Mouse (Mus musculus) thymus, adult 2 months (tissue): Measurements from ENCODE around the gene Clpx. TPM values are rescaled to one million over a fixed set of nuclear protein-coding genes. Genes with fewer than 3 reads are reported as not detected.

Experiments
- DNase-seq: peaks from one replicate; pipeline ENCODE4 v3.0.0; 2021
- H3K27ac ChIP-seq: fragments of 200-500 bp; 2 replicates; pipeline ENCODE4 v1.5.1; 2012; ENCODE audit warnings: low read length, control low read depth; ENCODE audit not compliant: control insufficient read depth, insufficient read depth
- H3K27me3 ChIP-seq: fragments of 200-500 bp; 2 replicates; pipeline ENCODE4 v1.6.1; 2012; ENCODE audit warnings: mild to moderate bottlenecking, low read length, moderate library complexity, mixed read lengths; ENCODE audit not compliant: control insufficient read depth, insufficient read depth
- H3K36me3 ChIP-seq: fragments of 200-500 bp; 2 replicates; pipeline ENCODE4 v1.6.1; 2012; ENCODE audit warnings: mild to moderate bottlenecking, low read length, moderate library complexity; ENCODE audit not compliant: control insufficient read depth, insufficient read depth
- H3K4me1 ChIP-seq: fragments of 200-500 bp; replicated peaks from 2 replicates; pipeline ENCODE4 v1.6.1; 2012; ENCODE audit warnings: low read length; ENCODE audit not compliant: control insufficient read depth, insufficient read depth
- H3K4me3 ChIP-seq: fragments of 200-500 bp; 2 replicates; pipeline ENCODE4 v1.5.1; 2012; ENCODE audit warnings: mild to moderate bottlenecking, low read length, control low read depth, moderate library complexity; ENCODE audit not compliant: control insufficient read depth, insufficient read depth
- CTCF ChIP-seq: fragments of 200-500 bp; IDR thresholded peaks from 2 replicates; pipeline ENCODE4 v1.5.1; 2012; ENCODE audit warnings: mild to moderate bottlenecking, control low read depth, low read length, moderate library complexity, borderline replicate concordance; ENCODE audit not compliant: control insufficient read depth, poor library complexity, insufficient read depth; ENCODE audit errors: extremely low read depth
- POLR2A ChIP-seq: fragments of 200-500 bp; IDR thresholded peaks from 2 replicates; pipeline ENCODE4 v1.6.1; 2012; ENCODE audit warnings: mild to moderate bottlenecking, low read length, control low read depth, moderate library complexity; ENCODE audit not compliant: control insufficient read depth, poor library complexity, insufficient read depth; ENCODE audit errors: extremely low read depth
- WGBS: fragments of 180-500 bp; shearing (Covaris S2); methylation state at CpG from one replicate; pipeline ENCODE4 v1.1.7; 2018; 5-methylcytosine and 5-hydroxymethylcytosine counted together
- polyA plus RNA-seq: library from polyadenylated mRNA; depleted of rRNA; stranded (reverse); fragments of >200 nt; gene quantifications from 2 replicates; pipeline ENCODE4 v1.2.3, GENCODE M21; 2012

Gene Clpx
- polyA plus RNA-seq, 1 experiment, result 10.1 TPM

- no peaks in the 10 kb centered on the region for H3K27me3 ChIP-seq
- H3K36me3 ChIP-seq, result peaks cover 49% of the 10 kb centered on the region
- no peak for DNase-seq
These were observed 5.6 kb downstream of the Clpx start for GRCm38 (mm10) chr9:65299650-65300049.

GRCm38 (mm10) chr9:65302327-65302983, 8.4 kb downstream of the Clpx start:
- 98% methylated on average over 4 of the region's 4 CpGs for WGBS
- no peak for DNase-seq
- TF ChIP-seq POLR2A (no peak), CTCF (no peak)
- no peak overlapping the region for H3K27ac ChIP-seq
- H3K36me3 ChIP-seq, result peaks cover 57% of the 10 kb centered on the region
- H3K4me1 ChIP-seq, result no peaks in the 10 kb centered on the region
- no peaks in the 10 kb centered on the region for H3K27me3 ChIP-seq
- no peak overlapping the region for H3K4me3 ChIP-seq

More at GRCm38 (mm10) chr9:65299650-65300049, 5.6 kb downstream of the Clpx start:
- Histone ChIP-seq H3K27ac (no peak overlapping the region), H3K4me1 (peaks cover 4% of the 10 kb centered on the region; the same call in 1 of the 2 replicates), H3K4me3 (no peak overlapping the region)
- WGBS, result 99% methylated on average over 7 of the region's 7 CpGs
- TF ChIP-seq POLR2A, result no peak
- TF ChIP-seq CTCF, result no peak

- H3K27ac ChIP-seq, result no peak overlapping the region
- H3K36me3 ChIP-seq, result peaks cover 62% of the 10 kb centered on the region
- no peaks in the 10 kb centered on the region for H3K27me3 ChIP-seq
- no peak for DNase-seq
- no peaks in the 10 kb centered on the region for H3K4me1 ChIP-seq
- 91% methylated on average over 4 of the region's 4 CpGs for WGBS
- H3K4me3 ChIP-seq, result no peak overlapping the region
- no peak for TF ChIP-seq CTCF
- TF ChIP-seq POLR2A, result no peak
These were observed 9.5 kb downstream of the Clpx start for GRCm38 (mm10) chr9:65303586-65303985.

- no peak for DNase-seq
- Histone ChIP-seq H3K36me3 (peaks cover 68% of the 10 kb centered on the region), H3K4me1 (no peaks in the 10 kb centered on the region), H3K4me3 (no peak overlapping the region), H3K27me3 (no peaks in the 10 kb centered on the region), H3K27ac (no peak overlapping the region)
- TF ChIP-seq CTCF (no peak), POLR2A (no peak)
- WGBS, result 97% methylated on average over 4 of the region's 4 CpGs
These were observed 10.2 kb downstream of the Clpx start for GRCm38 (mm10) chr9:65304300-65304699.

- H3K4me1 ChIP-seq, result no peaks in the 10 kb centered on the region
- no peak overlapping the region for H3K27ac ChIP-seq
- WGBS, result 96% methylated on average over 2 of the region's 2 CpGs
- H3K36me3 ChIP-seq, result peaks cover 58% of the 10 kb centered on the region
- no peak overlapping the region for H3K4me3 ChIP-seq
- DNase-seq, result no peak
- H3K27me3 ChIP-seq, result no peaks in the 10 kb centered on the region
- TF ChIP-seq CTCF (no peak), POLR2A (no peak)
These were observed 12.6 kb downstream of the Clpx start for GRCm38 (mm10) chr9:65306672-65307071.

GRCm38 (mm10) chr9:65308011-65308410, 14.0 kb downstream of the Clpx start:
- no peak for TF ChIP-seq POLR2A
- no peak for TF ChIP-seq CTCF
- no peak for DNase-seq
- Histone ChIP-seq H3K36me3 (peaks cover 55% of the 10 kb centered on the region), H3K27me3 (no peaks in the 10 kb centered on the region), H3K4me1 (no peaks in the 10 kb centered on the region), H3K4me3 (no peak overlapping the region), H3K27ac (no peak overlapping the region)
- WGBS, result 84% methylated on average over 1 of the region's 1 CpGs
